7 mouse cellular contexts compared by ENCODE assay signal in genomic region chr4:141031733-141032132, GRCm38 (mm10). TPM values are rescaled to one million over a fixed set of nuclear protein-coding genes. Genes with fewer than 3 reads are reported as not detected.
DNase-seq lines count a peak whose midpoint lies in the region; ATAC-seq lines count a peak whose summit lies in the region.

No protein-coding gene starts in this region.

- no peak overlapping the region for H3K27ac ChIP-seq in hindbrain, embryonic 15.5 days (replicated peaks)

- ATAC-seq in frontal cortex, adult (ENCODE audit: low TSS enrichment): peak; percentile 77
- ATAC-seq in hindbrain, embryonic 15.5 days (ENCODE audit: low FRiP score, low read depth): peak; percentile 47; the same call in 1 of the 2 replicates
- ATAC-seq in megakaryocyte progenitor cell, adult 5-6 weeks (replicated peaks; ENCODE audit: poor library complexity): peak; percentile 91

- 17% methylated on average over 6 of the region's 6 CpGs for WGBS in hindbrain, embryonic 15.5 days

- DNase-seq in T-cell, adult 2 months (ENCODE audit: low spot score): peak; percentile 74
- peak; percentile 88 for DNase-seq in cerebellum, adult 8-10 months
- peak; percentile 75 to 88 for DNase-seq in layer of hippocampus, postnatal 25 days (ENCODE audit: extremely low spot score in 1 of 2, low spot score in 1 of 2)
- peak; percentile 85 for DNase-seq in right cerebral cortex, postnatal 14 days

- peaks cover 11% of the 10 kb centered on the region for H3K36me3 ChIP-seq in hindbrain, embryonic 15.5 days

- H3K9me3 ChIP-seq in hindbrain, embryonic 15.5 days: no peaks in the 10 kb centered on the region

- no peak overlapping the region for H3K9ac ChIP-seq in hindbrain, embryonic 15.5 days

- H3K4me2 ChIP-seq in hindbrain, embryonic 15.5 days: no peak overlapping the region

- no peaks in the 10 kb centered on the region for H3K27me3 ChIP-seq in hindbrain, embryonic 15.5 days

- no peak overlapping the region for H3K4me3 ChIP-seq in hindbrain, embryonic 15.5 days

- H3K4me1 ChIP-seq in hindbrain, embryonic 15.5 days (replicated peaks): peaks cover 8% of the 10 kb centered on the region; the same call in 1 of the 2 replicates

RNA-seq across cellular contexts. Expression of gene Mfap2, which starts 21.5 kb away (rescaled TPM):
- polyA plus RNA-seq in hindbrain, embryonic 15.5 days (2015; fragmentation: Nextera tagmentation; extraction: Ambion mirVana): 161 and 173 TPM in 2 replicates
- 1 to 10 TPM; 5.2 to 5.7 TPM for total RNA-seq in layer of hippocampus, postnatal 25 days (2021)
- not detected in 2 replicates for total RNA-seq in megakaryocyte progenitor cell, adult 5-6 weeks (2015)
- total RNA-seq in megakaryocyte progenitor cell, adult 5-6 weeks (2017): not detected in 2 replicates

RNA-seq across cellular contexts. Expression of gene Crocc, which starts 28.6 kb away (rescaled TPM):
- 6.2 and 7.7 TPM in 2 replicates for polyA plus RNA-seq in hindbrain, embryonic 15.5 days (2015; fragmentation: Nextera tagmentation; extraction: Ambion mirVana)
- total RNA-seq in layer of hippocampus, postnatal 25 days (2021): 10 to 100 TPM; 46.3 to 73.9 TPM
- total RNA-seq in megakaryocyte progenitor cell, adult 5-6 weeks (2015): 1.1 and 3.3 TPM in 2 replicates
- 5.8 and 6.0 TPM in 2 replicates for total RNA-seq in megakaryocyte progenitor cell, adult 5-6 weeks (2017)

RNA-seq across cellular contexts. Expression of gene Atp13a2, which starts 45.1 kb away (rescaled TPM):
- 181 and 193 TPM in 2 replicates for polyA plus RNA-seq in hindbrain, embryonic 15.5 days (2015; fragmentation: Nextera tagmentation; extraction: Ambion mirVana)
- 100 to 1,000 TPM; 168 to 172 TPM for total RNA-seq in layer of hippocampus, postnatal 25 days (2021)
- 9.0 and 13.1 TPM in 2 replicates for total RNA-seq in megakaryocyte progenitor cell, adult 5-6 weeks (2015)
- 19.2 and 23.4 TPM in 2 replicates for total RNA-seq in megakaryocyte progenitor cell, adult 5-6 weeks (2017)

RNA-seq across cellular contexts. Expression of gene Necap2, which starts 46.4 kb away (rescaled TPM):
- polyA plus RNA-seq in hindbrain, embryonic 15.5 days (2015; fragmentation: Nextera tagmentation; extraction: Ambion mirVana): 50.6 and 56.2 TPM in 2 replicates
- total RNA-seq in layer of hippocampus, postnatal 25 days (2021): 10 to 100 TPM; 41.2 to 46.5 TPM
- total RNA-seq in megakaryocyte progenitor cell, adult 5-6 weeks (2015): 33.5 and 37.1 TPM in 2 replicates
- 50.4 and 64.3 TPM in 2 replicates for total RNA-seq in megakaryocyte progenitor cell, adult 5-6 weeks (2017)

RNA-seq across cellular contexts. Expression of gene Spata21, which starts 56.4 kb away (rescaled TPM):
- 0.43 and 0.71 TPM in 2 replicates for polyA plus RNA-seq in hindbrain, embryonic 15.5 days (2015; fragmentation: Nextera tagmentation; extraction: Ambion mirVana)
- under 1 TPM; 0.17 to 0.21 TPM for total RNA-seq in layer of hippocampus, postnatal 25 days (2021)
- not detected in 2 replicates for total RNA-seq in megakaryocyte progenitor cell, adult 5-6 weeks (2015)
- not detected in 2 replicates for total RNA-seq in megakaryocyte progenitor cell, adult 5-6 weeks (2017)

Comparison
In these comparisons a context has a peak if more than half of its experiments do, and no peak if none do; other contexts are left out.
1. RNA of gene Mfap2, which starts 21.5 kb away (total RNA-seq): 5.2 to 5.7 TPM in layer of hippocampus, postnatal 25 days; not detected in megakaryocyte progenitor cell, adult 5-6 weeks; every median in the first group is over 4 times any median in the second.
2. RNA of gene Crocc, which starts 28.6 kb away (total RNA-seq): 46.3 to 73.9 TPM in layer of hippocampus, postnatal 25 days; 1.1 to 6.0 TPM in megakaryocyte progenitor cell, adult 5-6 weeks; every median in the first group is over 4 times any median in the second.
3. RNA of gene Atp13a2, which starts 45.1 kb away (total RNA-seq): 168 to 172 TPM in layer of hippocampus, postnatal 25 days; 9.0 to 23.4 TPM in megakaryocyte progenitor cell, adult 5-6 weeks; every median in the first group is over 4 times any median in the second.
4. Peak in every context shown above with its lines, with median percentiles within 50 percentile points of each other: DNase-seq and ATAC-seq.